In genomic region chr1:50979358-50980081, GRCm38 (mm10) we compare ENCODE assay signal across 17 mouse cellular contexts.
A peak's percentile ranks its signal among the peaks of the same experiment; 100 is the strongest.
DNase-seq lines count a peak whose midpoint lies in the region; ATAC-seq and TF ChIP-seq lines count a peak whose summit lies in the region.
"Had no signal": no experiment of that assay in that cellular context is flagged by ENCODE, and none has a peak within 500 bp of the region (broad histone marks: within the 10 kb centered on the region; RNA-seq: fewer than 3 reads in every experiment).

No protein-coding gene starts in this region.

- H3K9me3 ChIP-seq in forebrain, embryonic 15.5 days = no peaks in the 10 kb centered on the region
- no peaks in the 10 kb centered on the region for H3K9me3 ChIP-seq in forebrain, embryonic 11.5 days (ENCODE audit: control insufficient read depth, low read length)
- H3K9me3 ChIP-seq in lung, embryonic 15.5 days = no peaks in the 10 kb centered on the region
- H3K9me3 ChIP-seq: embryonic facial prominence, embryonic 15.5 days; hindbrain, embryonic 10.5 days; midbrain, embryonic 10.5 days had no signal

- WGBS in forebrain, embryonic 15.5 days = 68% methylated on average over 4 of the region's 4 CpGs
- WGBS in forebrain, embryonic 11.5 days = 81% methylated on average over 4 of the region's 4 CpGs
- 50% methylated on average over 4 of the region's 4 CpGs for WGBS in lung, embryonic 15.5 days
- 51% methylated on average over 4 of the region's 4 CpGs for WGBS in lung, adult 2 months

- H3K27me3 ChIP-seq in forebrain, embryonic 15.5 days = no peaks in the 10 kb centered on the region
- no peaks in the 10 kb centered on the region for H3K27me3 ChIP-seq in forebrain, embryonic 11.5 days (ENCODE audit: control insufficient read depth, insufficient read depth, low read length)
- H3K27me3 ChIP-seq in lung, embryonic 15.5 days = no peaks in the 10 kb centered on the region
- H3K27me3 ChIP-seq: CH12.LX; embryonic facial prominence, embryonic 15.5 days had no signal

- TF ChIP-seq POLR2A in lung, adult 2 months (IDR thresholded peaks at IDR 0.05; ENCODE audit: borderline replicate concordance, extremely low read depth, low read depth, low read length) = no peak
- TF ChIP-seq POLR2A in brain, embryonic 14.5 days (IDR thresholded peaks at IDR 0.05; ENCODE audit: borderline replicate concordance, extremely low read depth, insufficient read depth, insufficient read length, poor library complexity, severe bottlenecking) = no peak

- H3K36me3 ChIP-seq in forebrain, embryonic 15.5 days = no peaks in the 10 kb centered on the region
- no peaks in the 10 kb centered on the region for H3K36me3 ChIP-seq in forebrain, embryonic 11.5 days (ENCODE audit: control insufficient read depth, insufficient read depth, low read length)
- no peaks in the 10 kb centered on the region for H3K36me3 ChIP-seq in lung, embryonic 15.5 days
- H3K36me3 ChIP-seq: embryonic facial prominence, embryonic 15.5 days; hindbrain, embryonic 10.5 days; midbrain, embryonic 10.5 days had no signal

- 0 out of 2 replicates have a peak, but pooled peaks have one; percentile 46 for ATAC-seq in forebrain, embryonic 15.5 days (replicated peaks)
- no peak for ATAC-seq in forebrain, embryonic 11.5 days (replicated peaks; ENCODE audit: low FRiP score)
- ATAC-seq in lung, embryonic 15.5 days (ENCODE audit: borderline replicate concordance, extremely low read depth, low FRiP score, low TSS enrichment) = peak; percentile 48; the same call in 1 of the 2 replicates
- ATAC-seq in CD4-positive, CD25-positive, alpha-beta regulatory T cell, adult 4 months = no peak

- no peak for DNase-seq in forebrain, embryonic 11.5 days (ENCODE audit: low spot score)
- DNase-seq in lung, adult 2 months = no peak
- DNase-seq in brain, embryonic 14.5 days (ENCODE audit: low read depth) = peak; percentile 47
- DNase-seq in cerebellum, postnatal 10 days = peak; percentile 59 to 68
- DNase-seq in MN1 (ENCODE audit: low spot score) = no peak
- DNase-seq: kidney, adult 9 months; kidney, postnatal 25 days; layer of hippocampus, adult 9-11 months had no signal

- H3K27ac ChIP-seq in forebrain, embryonic 15.5 days (replicated peaks) = no peak overlapping the region
- H3K27ac ChIP-seq in forebrain, embryonic 11.5 days (ENCODE audit: low read depth, low read length) = no peak overlapping the region
- no peak overlapping the region for H3K27ac ChIP-seq in lung, embryonic 15.5 days
- H3K27ac ChIP-seq: embryonic facial prominence, embryonic 15.5 days; hindbrain, embryonic 10.5 days; macrophage; midbrain, embryonic 10.5 days had no signal

- no peak overlapping the region for H3K9ac ChIP-seq in forebrain, embryonic 15.5 days (replicated peaks)
- no peak overlapping the region for H3K9ac ChIP-seq in forebrain, embryonic 11.5 days (ENCODE audit: low read length)
- H3K9ac ChIP-seq in lung, embryonic 15.5 days = no peak overlapping the region
- H3K9ac ChIP-seq: embryonic facial prominence, embryonic 15.5 days had no signal

- H3K4me2 ChIP-seq in forebrain, embryonic 15.5 days (replicated peaks) = no peak overlapping the region
- H3K4me2 ChIP-seq in forebrain, embryonic 11.5 days (ENCODE audit: low read depth, low read length, severe bottlenecking) = no peak overlapping the region
- no peak overlapping the region for H3K4me2 ChIP-seq in lung, embryonic 15.5 days
- H3K4me2 ChIP-seq: embryonic facial prominence, embryonic 15.5 days; liver, embryonic 11.5 days had no signal

- TF ChIP-seq CTCF in lung, adult 2 months (IDR thresholded peaks at IDR 0.05; ENCODE audit: insufficient read depth, low read length) = no peak
- no peak for TF ChIP-seq CTCF in brain, embryonic 14.5 days (IDR thresholded peaks at IDR 0.05; ENCODE audit: borderline replicate concordance, extremely low read depth, insufficient read depth, insufficient read length)

- no peak overlapping the region for H3K4me3 ChIP-seq in forebrain, embryonic 15.5 days
- H3K4me3 ChIP-seq in forebrain, embryonic 11.5 days (ENCODE audit: low read depth, low read length) = no peak overlapping the region
- no peak overlapping the region for H3K4me3 ChIP-seq in lung, embryonic 15.5 days
- no peak overlapping the region for H3K4me3 ChIP-seq in lung, adult 2 months (replicated peaks; ENCODE audit: extremely low read depth, low read depth, low read length)
- H3K4me3 ChIP-seq: embryonic facial prominence, embryonic 15.5 days; hindbrain, embryonic 10.5 days; midbrain, embryonic 10.5 days had no signal

- no peaks in the 10 kb centered on the region for H3K4me1 ChIP-seq in forebrain, embryonic 15.5 days
- no peaks in the 10 kb centered on the region for H3K4me1 ChIP-seq in forebrain, embryonic 11.5 days (replicated peaks; ENCODE audit: control insufficient read depth, insufficient read depth, low read length)
- peaks cover 19% of the 10 kb centered on the region for H3K4me1 ChIP-seq in lung, embryonic 15.5 days
- no peaks in the 10 kb centered on the region for H3K4me1 ChIP-seq in lung, adult 2 months (ENCODE audit: control insufficient read depth, insufficient read depth, low read length)
- H3K4me1 ChIP-seq: embryonic facial prominence, embryonic 15.5 days; hindbrain, embryonic 10.5 days; midbrain, embryonic 10.5 days had no signal

Comparison
In these comparisons a context has a peak if more than half of its experiments do, and no peak if none do; other contexts are left out.
1. ATAC-seq: peak in forebrain, embryonic 15.5 days (single experiment) and lung, embryonic 15.5 days (single experiment); none in forebrain, embryonic 11.5 days (single experiment) and CD4-positive, CD25-positive, alpha-beta regulatory T cell, adult 4 months (single experiment).
2. DNase-seq: peak in brain, embryonic 14.5 days (single experiment) and cerebellum, postnatal 10 days (2 of 2); none in forebrain, embryonic 11.5 days (single experiment), lung, adult 2 months (single experiment) and MN1 (single experiment).